Mouse (Mus musculus) small intestine, adult 2 months (tissue): Measurements from ENCODE around the gene Rfc5.

Source experiments
- CTCF ChIP-seq: fragments of 200-500 bp; IDR thresholded peaks from 2 replicates; pipeline ENCODE4 v1.5.1; 2012; ENCODE audit warnings: low read depth, mild to moderate bottlenecking, control low read depth, inconsistent platforms, low read length, moderate library complexity, mixed read lengths; ENCODE audit not compliant: insufficient replicate concordance, insufficient read length; ENCODE audit errors: extremely low read depth
- POLR2A ChIP-seq: fragments of 200-500 bp; IDR thresholded peaks from 2 replicates; pipeline ENCODE4 v1.6.1; 2012; ENCODE audit warnings: low read depth, mild to moderate bottlenecking, control low read depth, inconsistent platforms, low read length, moderate library complexity

GRCm38 (mm10) chr5:117374372-117375049 is 14.3 kb downstream of the Rfc5 start:
- no peak for TF ChIP-seq POLR2A
- TF ChIP-seq CTCF = no peak
